Mouse (Mus musculus): ENCODE results near the gene Olfr727. TPM values are rescaled to one million over a fixed set of nuclear protein-coding genes. Genes with fewer than 3 reads are reported as not detected.

The Olfr727 gene
- not detected in 2 replicates for polyA plus RNA-seq (2014; fragmentation: Nextera tagmentation; extraction: Ambion mirVana)

DNA sequence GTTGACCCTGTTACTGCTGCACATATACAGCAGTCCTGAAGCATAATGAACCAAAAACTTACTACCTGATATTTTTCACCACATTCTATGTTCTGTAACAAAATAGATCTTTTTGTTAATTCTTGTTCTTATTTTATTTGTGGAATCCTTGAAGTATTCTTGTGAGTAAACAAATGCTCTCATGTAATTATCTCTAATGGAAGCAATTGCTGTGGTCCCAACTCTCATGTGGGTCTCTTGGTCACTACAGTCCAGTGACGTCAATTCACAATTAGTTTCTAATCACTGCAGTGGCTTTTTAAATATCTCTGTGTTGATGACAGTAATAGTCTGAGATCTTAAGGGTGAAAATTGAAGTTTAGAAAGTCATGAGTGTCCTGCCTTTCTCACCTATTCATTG lies at the start of gene Olfr727:
Gene Olfr727 (plus strand): TSS at position 301 of the 400 bp plus-strand sequence.
- no peak within 1 kb of the TSS for H3K27ac ChIP-seq (ENCODE audit: low read depth, low read length)

DNA sequence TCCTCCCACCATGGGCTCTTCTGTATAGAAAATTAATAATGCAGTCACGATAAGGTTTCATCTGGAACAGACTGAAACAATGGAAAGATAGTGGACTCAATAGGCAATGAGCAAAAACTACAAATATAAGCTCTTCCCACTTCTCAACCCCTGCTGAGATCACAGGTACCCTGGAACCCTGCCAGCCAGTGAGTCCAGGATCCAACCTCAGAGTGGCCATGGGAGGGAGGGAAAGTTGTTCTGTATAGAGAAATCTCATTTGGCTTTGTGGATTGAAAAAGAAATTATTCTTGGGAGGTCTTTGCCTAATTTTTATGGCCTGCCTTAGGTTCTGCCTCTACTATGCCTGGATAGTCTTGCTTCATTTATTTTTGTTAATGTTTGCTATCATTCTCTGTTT lies 32.1 kb upstream of the Olfr727 start, which contains the start of gene Olfr726:
Gene Olfr726 (minus strand): TSS at position 101 of the 400 bp plus-strand sequence.
- H3K36me3 ChIP-seq (ENCODE audit: control insufficient read depth, insufficient read depth, low read length): no peaks in the 10 kb centered on the region
- no peak within 1 kb of the TSS for H3K27ac ChIP-seq (ENCODE audit: low read depth, low read length)
- H3K4me2 ChIP-seq (ENCODE audit: low read depth, low read length, severe bottlenecking): no peak within 1 kb of the TSS
- no peaks in the 10 kb centered on the region for H3K9me3 ChIP-seq (ENCODE audit: control insufficient read depth, low read length)
- H3K4me1 ChIP-seq (replicated peaks; ENCODE audit: control insufficient read depth, insufficient read depth, low read length): no peaks in the 10 kb centered on the region
- ATAC-seq (replicated peaks; ENCODE audit: low FRiP score) (no peak), DNase-seq (ENCODE audit: low spot score) (no peak)
- H3K9ac ChIP-seq (ENCODE audit: low read length): no peak within 1 kb of the TSS
- no peak within 1 kb of the TSS for H3K4me3 ChIP-seq (ENCODE audit: low read depth, low read length)
- whole genome bisulfite sequencing: 81% methylated on average over 1 of the region's 1 CpGs
- H3K27me3 ChIP-seq (ENCODE audit: control insufficient read depth, insufficient read depth, low read length): no peaks in the 10 kb centered on the region

More for the DNA sequence above, at the start of gene Olfr727:
- DNase-seq (ENCODE audit: low spot score) (no peak), ATAC-seq (replicated peaks; ENCODE audit: low FRiP score) (no peak)
- H3K36me3 ChIP-seq (ENCODE audit: control insufficient read depth, insufficient read depth, low read length): no peaks in the 10 kb centered on the region
- no peak within 1 kb of the TSS for H3K9ac ChIP-seq (ENCODE audit: low read length)
- no peak within 1 kb of the TSS for H3K4me2 ChIP-seq (ENCODE audit: low read depth, low read length, severe bottlenecking)
- no peaks in the 10 kb centered on the region for H3K4me1 ChIP-seq (replicated peaks; ENCODE audit: control insufficient read depth, insufficient read depth, low read length)
- WGBS: 88% methylated on average over 1 of the region's 1 CpGs
- H3K9me3 ChIP-seq (ENCODE audit: control insufficient read depth, low read length): no peaks in the 10 kb centered on the region
- H3K27me3 ChIP-seq (ENCODE audit: control insufficient read depth, insufficient read depth, low read length): no peaks in the 10 kb centered on the region
- H3K4me3 ChIP-seq (ENCODE audit: low read depth, low read length): no peak within 1 kb of the TSS

DNA sequence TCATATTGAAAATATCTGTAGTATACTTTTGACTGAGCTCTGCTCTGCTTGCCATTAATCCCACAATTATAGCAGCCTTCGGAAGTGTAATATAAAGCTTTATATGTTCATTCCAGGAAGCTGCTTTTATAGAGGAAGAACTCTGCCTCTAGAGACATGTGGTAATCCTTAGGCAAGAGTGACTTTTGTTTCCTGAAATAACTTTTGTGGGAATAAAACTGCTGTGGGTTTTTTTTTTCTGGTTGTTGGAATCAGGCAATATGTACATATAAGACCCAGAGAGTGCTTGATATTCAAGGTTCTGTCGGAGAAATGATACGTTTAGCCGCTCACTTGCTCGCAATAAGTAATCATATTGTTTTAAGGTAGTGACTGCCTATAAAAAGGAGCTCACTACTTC lies 19.6 kb downstream of the Olfr727 start, which contains the start of gene Olfr728:
Gene Olfr728 (minus strand): TSS at position 101 of the 400 bp plus-strand sequence.
- Histone ChIP-seq H3K36me3 (ENCODE audit: control insufficient read depth, insufficient read depth, low read length) (no peaks in the 10 kb centered on the region), H3K4me3 (ENCODE audit: low read depth, low read length) (no peak within 1 kb of the TSS), H3K9ac (ENCODE audit: low read length) (no peak within 1 kb of the TSS), H3K4me2 (ENCODE audit: low read depth, low read length, severe bottlenecking) (no peak within 1 kb of the TSS), H3K9me3 (ENCODE audit: control insufficient read depth, low read length) (no peaks in the 10 kb centered on the region), H3K27ac (ENCODE audit: low read depth, low read length) (no peak within 1 kb of the TSS), H3K4me1 (replicated peaks; ENCODE audit: control insufficient read depth, insufficient read depth, low read length) (no peaks in the 10 kb centered on the region), H3K27me3 (ENCODE audit: control insufficient read depth, insufficient read depth, low read length) (no peaks in the 10 kb centered on the region)
- no peak for DNase-seq (ENCODE audit: low spot score)
- WGBS: 91% methylated on average over 5 of the region's 5 CpGs
- no peak for ATAC-seq (replicated peaks; ENCODE audit: low FRiP score)

DNA sequence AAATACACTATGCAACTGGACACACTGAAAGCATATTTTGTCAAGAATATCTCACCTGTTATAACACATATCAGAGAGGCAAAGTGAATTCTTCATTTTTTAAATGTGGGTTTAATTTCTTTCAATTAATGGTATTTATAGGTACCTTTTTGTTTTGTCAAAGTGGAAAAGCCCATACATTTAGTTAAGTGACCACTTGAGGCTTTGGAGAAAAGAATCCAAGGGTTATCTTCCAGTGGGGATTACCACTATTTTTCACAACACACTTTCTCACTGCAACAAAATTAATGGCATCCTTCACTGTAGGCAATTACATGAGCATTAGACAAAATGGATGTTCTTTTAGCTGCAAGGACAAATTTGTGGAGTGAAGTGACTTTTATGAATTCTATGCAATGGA lies 29.8 kb downstream of the Olfr727 start, which contains the start of gene Olfr729:
Gene Olfr729 (minus strand): TSS at position 101 of the 400 bp plus-strand sequence.
- H3K4me2 ChIP-seq (ENCODE audit: low read depth, low read length, severe bottlenecking): no peak within 1 kb of the TSS
- no peaks in the 10 kb centered on the region for H3K27me3 ChIP-seq (ENCODE audit: control insufficient read depth, insufficient read depth, low read length)
- H3K4me3 ChIP-seq (ENCODE audit: low read depth, low read length): no peak within 1 kb of the TSS
- no peaks in the 10 kb centered on the region for H3K36me3 ChIP-seq (ENCODE audit: control insufficient read depth, insufficient read depth, low read length)
- no peak within 1 kb of the TSS for H3K9ac ChIP-seq (ENCODE audit: low read length)
- DNase-seq (ENCODE audit: low spot score) (no peak), ATAC-seq (replicated peaks; ENCODE audit: low FRiP score) (no peak)
- no peaks in the 10 kb centered on the region for H3K9me3 ChIP-seq (ENCODE audit: control insufficient read depth, low read length)
- no peak within 1 kb of the TSS for H3K27ac ChIP-seq (ENCODE audit: low read depth, low read length)
- no peaks in the 10 kb centered on the region for H3K4me1 ChIP-seq (replicated peaks; ENCODE audit: control insufficient read depth, insufficient read depth, low read length)

Other genes starting within 250 kb of the Olfr727 start
- gene Olfr722, start 221.2 kb upstream of the Olfr727 start, polyA plus RNA-seq (2014; fragmentation: Nextera tagmentation; extraction: Ambion mirVana): not detected in 2 replicates
- not detected in 2 replicates for gene Olfr723, start 191.4 kb upstream of the Olfr727 start, polyA plus RNA-seq (2014; fragmentation: Nextera tagmentation; extraction: Ambion mirVana)
- not detected in 2 replicates for gene Olfr724, start 159.9 kb upstream of the Olfr727 start, polyA plus RNA-seq (2014; fragmentation: Nextera tagmentation; extraction: Ambion mirVana)
- not detected in 2 replicates for gene Olfr725, start 82.8 kb upstream of the Olfr727 start, polyA plus RNA-seq (2014; fragmentation: Nextera tagmentation; extraction: Ambion mirVana)
- not detected in 2 replicates for gene Olfr726, start 32.2 kb upstream of the Olfr727 start, polyA plus RNA-seq (2014; fragmentation: Nextera tagmentation; extraction: Ambion mirVana)
- not detected in 2 replicates for gene Olfr728, start 19.5 kb downstream of the Olfr727 start, polyA plus RNA-seq (2014; fragmentation: Nextera tagmentation; extraction: Ambion mirVana)
- gene Olfr729, start 29.7 kb downstream of the Olfr727 start, polyA plus RNA-seq (2014; fragmentation: Nextera tagmentation; extraction: Ambion mirVana): not detected in 2 replicates
- not detected in 2 replicates for gene Olfr730, start 65.0 kb downstream of the Olfr727 start, polyA plus RNA-seq (2014; fragmentation: Nextera tagmentation; extraction: Ambion mirVana)
- not detected in 2 replicates for gene Olfr731, start 118.7 kb downstream of the Olfr727 start, polyA plus RNA-seq (2014; fragmentation: Nextera tagmentation; extraction: Ambion mirVana)
- gene Olfr732, start 161.0 kb downstream of the Olfr727 start, polyA plus RNA-seq (2014; fragmentation: Nextera tagmentation; extraction: Ambion mirVana): not detected in 2 replicates
- not detected in 2 replicates for gene Olfr733, start 178.3 kb downstream of the Olfr727 start, polyA plus RNA-seq (2014; fragmentation: Nextera tagmentation; extraction: Ambion mirVana)
- not detected in 2 replicates for gene Olfr734, start 203.6 kb downstream of the Olfr727 start, polyA plus RNA-seq (2014; fragmentation: Nextera tagmentation; extraction: Ambion mirVana)
- gene Olfr735, start 225.7 kb downstream of the Olfr727 start, polyA plus RNA-seq (2014; fragmentation: Nextera tagmentation; extraction: Ambion mirVana): not detected in 2 replicates
- gene Tlr11, start 234.7 kb downstream of the Olfr727 start, polyA plus RNA-seq (2014; fragmentation: Nextera tagmentation; extraction: Ambion mirVana): not detected in 2 replicates

Measured in forebrain, embryonic 11.5 days (tissue).